ENCODE assay signal across 25 mouse cellular contexts in genomic region chr7:134696126-134696979, GRCm38 (mm10). TPM values are rescaled to one million over a fixed set of nuclear protein-coding genes. Genes with fewer than 3 reads are reported as not detected.
DNase-seq lines count a peak whose midpoint lies in the region; ATAC-seq and TF ChIP-seq lines count a peak whose summit lies in the region.
"Had no signal": no experiment of that assay in that cellular context is flagged by ENCODE, and none has a peak within 500 bp of the region (broad histone marks: within the 10 kb centered on the region; RNA-seq: fewer than 3 reads in every experiment).

No protein-coding gene starts in this region.

- DNase-seq in stomach, postnatal 0 days (ENCODE audit: low spot score): no peak
- DNase-seq in layer of hippocampus, postnatal 14 days (ENCODE audit: low spot score in 2 of 2): no peak
- DNase-seq in embryo, embryonic 10.5 days (ENCODE audit: low spot score): no peak
- DNase-seq: cerebellum, adult 18-20 months; cerebellum, postnatal 14 days; embryo, embryonic 11 days; heart, postnatal 36 days; kidney, adult 11 months; layer of hippocampus, adult 9-11 months; liver; lung, postnatal 4 days; right cerebral cortex, postnatal 14 days; thymus, adult 18-20 months; thymus, postnatal 36 days had no signal

- H3K9me3 ChIP-seq in stomach, embryonic 15.5 days: no peaks in the 10 kb centered on the region
- no peaks in the 10 kb centered on the region for H3K9me3 ChIP-seq in stomach, postnatal 0 days (ENCODE audit: control insufficient read depth, low read length)
- H3K9me3 ChIP-seq in intestine, embryonic 16.5 days (ENCODE audit: control insufficient read depth, low read length): no peaks in the 10 kb centered on the region
- H3K9me3 ChIP-seq in stomach, embryonic 16.5 days (replicated peaks; ENCODE audit: control insufficient read depth, low read length): no peaks in the 10 kb centered on the region
- H3K9me3 ChIP-seq in liver, embryonic 12.5 days (replicated peaks): no peaks in the 10 kb centered on the region
- H3K9me3 ChIP-seq: embryonic facial prominence, embryonic 15.5 days; forebrain, embryonic 15.5 days; limb, embryonic 10.5 days; midbrain, embryonic 12.5 days had no signal

- H3K4me1 ChIP-seq in stomach, embryonic 15.5 days: peaks cover 31% of the 10 kb centered on the region
- H3K4me1 ChIP-seq in stomach, postnatal 0 days (replicated peaks; ENCODE audit: control insufficient read depth, insufficient read depth): peaks cover 11% of the 10 kb centered on the region; the same call in 1 of the 2 replicates
- peaks cover 55% of the 10 kb centered on the region for H3K4me1 ChIP-seq in intestine, embryonic 16.5 days (ENCODE audit: control insufficient read depth, insufficient read depth, low read length)
- peaks cover 37% of the 10 kb centered on the region for H3K4me1 ChIP-seq in stomach, embryonic 16.5 days (ENCODE audit: control insufficient read depth, insufficient read depth, low read length)
- peaks cover 51% of the 10 kb centered on the region for H3K4me1 ChIP-seq in liver, embryonic 12.5 days
- H3K4me1 ChIP-seq: midbrain, embryonic 12.5 days had no signal

- TF ChIP-seq EP300 in stomach, postnatal 0 days (optimal IDR thresholded peaks at IDR 0.05): no peak

- TF ChIP-seq CTCF in stomach, postnatal 0 days (IDR thresholded peaks at IDR 0.05; ENCODE audit: low read depth): no peak

- no peak overlapping the region for H3K4me3 ChIP-seq in stomach, embryonic 15.5 days (replicated peaks)
- H3K4me3 ChIP-seq in stomach, postnatal 0 days (ENCODE audit: low read depth, low read length): no peak overlapping the region
- H3K4me3 ChIP-seq in intestine, embryonic 16.5 days (ENCODE audit: low read length): no peak overlapping the region
- no peak overlapping the region for H3K4me3 ChIP-seq in stomach, embryonic 16.5 days (replicated peaks; ENCODE audit: low read length)
- no peak overlapping the region for H3K4me3 ChIP-seq in liver, embryonic 12.5 days
- H3K4me3 ChIP-seq: embryonic facial prominence, embryonic 15.5 days; forebrain, embryonic 15.5 days; left cerebral cortex, adult 2 months; limb, embryonic 10.5 days; midbrain, embryonic 12.5 days had no signal

- no peak overlapping the region for H3K9ac ChIP-seq in stomach, embryonic 15.5 days
- no peak overlapping the region for H3K9ac ChIP-seq in stomach, postnatal 0 days (ENCODE audit: low read length)
- H3K9ac ChIP-seq in intestine, embryonic 16.5 days (ENCODE audit: low read depth, low read length): 0 out of 2 replicates have a peak overlapping the region, but pooled peaks have one; percentile 38
- H3K9ac ChIP-seq in stomach, embryonic 16.5 days (ENCODE audit: low read length): no peak overlapping the region
- no peak overlapping the region for H3K9ac ChIP-seq in liver, embryonic 12.5 days
- H3K9ac ChIP-seq: embryonic facial prominence, embryonic 15.5 days; forebrain, embryonic 15.5 days; hindbrain, embryonic 14.5 days; midbrain, embryonic 12.5 days had no signal

- no peaks in the 10 kb centered on the region for H3K36me3 ChIP-seq in stomach, embryonic 15.5 days
- no peaks in the 10 kb centered on the region for H3K36me3 ChIP-seq in stomach, postnatal 0 days (ENCODE audit: control insufficient read depth, insufficient read depth, low read length)
- no peaks in the 10 kb centered on the region for H3K36me3 ChIP-seq in intestine, embryonic 16.5 days (ENCODE audit: control insufficient read depth, insufficient read depth, low read length)
- H3K36me3 ChIP-seq in stomach, embryonic 16.5 days (ENCODE audit: control insufficient read depth, insufficient read depth, low read length): no peaks in the 10 kb centered on the region
- no peaks in the 10 kb centered on the region for H3K36me3 ChIP-seq in liver, embryonic 12.5 days
- H3K36me3 ChIP-seq: embryonic facial prominence, embryonic 15.5 days; forebrain, embryonic 15.5 days; midbrain, embryonic 12.5 days had no signal

- ATAC-seq in stomach, embryonic 15.5 days (ENCODE audit: insufficient read depth, low FRiP score, low read depth): no peak
- no peak for ATAC-seq in stomach, postnatal 0 days (ENCODE audit: low FRiP score, low TSS enrichment)
- peak; percentile 82 for ATAC-seq in common myeloid progenitor, adult 5-6 weeks (replicated peaks; ENCODE audit: low read depth, poor library complexity, severe bottlenecking)
- ATAC-seq in intestine, embryonic 16.5 days: peak; percentile 56
- ATAC-seq in stomach, embryonic 16.5 days (ENCODE audit: insufficient read depth, low FRiP score): 0 out of 2 replicates have a peak, but pooled peaks have one; percentile 23
- ATAC-seq in liver, embryonic 12.5 days: no peak
- ATAC-seq: forebrain, embryonic 15.5 days had no signal

- H3K27ac ChIP-seq in stomach, embryonic 15.5 days: peak overlapping the region; percentile 48; the same call in 1 of the 2 replicates
- H3K27ac ChIP-seq in stomach, postnatal 0 days (replicated peaks): no peak overlapping the region
- H3K27ac ChIP-seq in intestine, embryonic 16.5 days (ENCODE audit: low read length): peak overlapping the region; percentile 57
- peak overlapping the region; percentile 41; the same call in 1 of the 2 replicates for H3K27ac ChIP-seq in stomach, embryonic 16.5 days (ENCODE audit: low read length)
- H3K27ac ChIP-seq in liver, embryonic 12.5 days: no peak overlapping the region
- H3K27ac ChIP-seq: forebrain, embryonic 15.5 days; hindbrain, embryonic 14.5 days; left cerebral cortex, adult 2 months; limb, embryonic 10.5 days; midbrain, embryonic 12.5 days had no signal

- no peaks in the 10 kb centered on the region for H3K27me3 ChIP-seq in stomach, embryonic 15.5 days (replicated peaks)
- H3K27me3 ChIP-seq in stomach, postnatal 0 days (ENCODE audit: control insufficient read depth, insufficient read depth, low read length): no peaks in the 10 kb centered on the region
- H3K27me3 ChIP-seq in intestine, embryonic 16.5 days (replicated peaks; ENCODE audit: control insufficient read depth, insufficient read depth, low read length): no peaks in the 10 kb centered on the region
- no peaks in the 10 kb centered on the region for H3K27me3 ChIP-seq in stomach, embryonic 16.5 days (ENCODE audit: control insufficient read depth, insufficient read depth, low read length)
- no peaks in the 10 kb centered on the region for H3K27me3 ChIP-seq in liver, embryonic 12.5 days (replicated peaks)
- H3K27me3 ChIP-seq: embryonic facial prominence, embryonic 15.5 days; forebrain, embryonic 15.5 days; midbrain, embryonic 12.5 days had no signal

- WGBS in stomach, embryonic 15.5 days: 70% methylated on average over 10 of the region's 10 CpGs
- 70% methylated on average over 10 of the region's 10 CpGs for WGBS in stomach, postnatal 0 days
- WGBS in intestine, embryonic 16.5 days: 73% methylated on average over 10 of the region's 10 CpGs
- WGBS in stomach, embryonic 16.5 days: 62% methylated on average over 10 of the region's 10 CpGs
- 53% methylated on average over 10 of the region's 10 CpGs for WGBS in liver, embryonic 12.5 days (ENCODE audit: insufficient replicate concordance)

- no peak overlapping the region for H3K4me2 ChIP-seq in stomach, embryonic 15.5 days
- no peak overlapping the region for H3K4me2 ChIP-seq in stomach, postnatal 0 days (replicated peaks; ENCODE audit: low read depth)
- H3K4me2 ChIP-seq in intestine, embryonic 16.5 days (ENCODE audit: low read depth, low read length): peak overlapping the region; percentile 14; the same call in 1 of the 2 replicates
- no peak overlapping the region for H3K4me2 ChIP-seq in stomach, embryonic 16.5 days (ENCODE audit: low read depth, low read length)
- no peak overlapping the region for H3K4me2 ChIP-seq in liver, embryonic 12.5 days
- H3K4me2 ChIP-seq: embryonic facial prominence, embryonic 15.5 days; forebrain, embryonic 15.5 days; hindbrain, embryonic 14.5 days; midbrain, embryonic 12.5 days had no signal

RNA-seq across cellular contexts. Expression of gene Dock1, which starts 25.9 kb away (rescaled TPM):
- 29.0 and 31.8 TPM in 2 replicates for polyA plus RNA-seq in stomach, embryonic 15.5 days (2015; fragmentation: Nextera tagmentation; extraction: Ambion mirVana)
- 8.5 TPM in 2 replicates for polyA plus RNA-seq in stomach, postnatal 0 days (2015; fragmentation: Nextera tagmentation; extraction: Ambion mirVana)
- 8.6 and 9.2 TPM in 2 replicates for total RNA-seq in common myeloid progenitor, adult 5-6 weeks (2017)
- 21.9 and 23.1 TPM in 2 replicates for polyA plus RNA-seq in intestine, embryonic 16.5 days (2015; fragmentation: Nextera tagmentation; extraction: Ambion mirVana)
- polyA plus RNA-seq in stomach, embryonic 16.5 days (2015; fragmentation: Nextera tagmentation; extraction: Ambion mirVana): 31.3 and 32.2 TPM in 2 replicates
- 6.4 and 8.0 TPM in 2 replicates for polyA plus RNA-seq in liver, embryonic 12.5 days (2016; fragmentation: Nextera tagmentation; extraction: Ambion mirVana)
- 10 to 100 TPM; 25.4 to 25.8 TPM for total RNA-seq in layer of hippocampus, postnatal 14 days (2021)

Comparison
In these comparisons a context has a peak if more than half of its experiments do, and no peak if none do; other contexts are left out.
1. ATAC-seq: peak in common myeloid progenitor, adult 5-6 weeks (single experiment), intestine, embryonic 16.5 days (single experiment) and stomach, embryonic 16.5 days (single experiment); none in stomach, embryonic 15.5 days (single experiment), stomach, postnatal 0 days (single experiment) and liver, embryonic 12.5 days (single experiment).
2. H3K27ac ChIP-seq: peak in stomach, embryonic 15.5 days (single experiment), intestine, embryonic 16.5 days (single experiment) and stomach, embryonic 16.5 days (single experiment); none in stomach, postnatal 0 days (single experiment) and liver, embryonic 12.5 days (single experiment).